Mouse (Mus musculus): ENCODE measurements at regions not wholly inside any gene's neighbourhood (a gene's known extent, or its start where the extent isn't known, plus 50 kb on each side); places are given as distances from the start of the nearest gene placed in this dataset.

DNA sequence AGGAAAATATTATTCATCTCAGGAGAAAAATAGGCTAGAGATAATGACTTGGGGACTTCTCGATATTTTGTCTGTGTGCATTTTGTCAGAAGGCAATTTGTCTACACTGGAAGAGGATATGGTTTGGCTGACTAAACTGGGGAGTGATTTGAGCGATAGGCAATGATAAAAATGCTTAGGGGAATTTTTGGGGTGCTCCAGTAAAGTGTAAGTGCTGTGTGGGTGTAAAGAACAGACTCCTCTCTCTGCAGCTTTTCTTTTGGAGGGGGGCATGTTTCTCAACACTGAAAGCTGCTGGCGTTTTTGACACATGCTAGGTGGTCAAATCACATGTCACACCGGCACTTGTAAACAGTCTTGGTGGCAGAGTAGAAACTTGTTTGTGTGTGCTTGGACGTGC, 171.4 kb downstream of the Kcnrg start:
- 80% methylated on average over 5 of the region's 5 CpGs for WGBS
- no peak for ATAC-seq
- H3K36me3 ChIP-seq (ENCODE audit: insufficient read depth), result no peaks in the 10 kb centered on the region
- H3K27me3 ChIP-seq (ENCODE audit: insufficient read depth, low read length), result no peaks in the 10 kb centered on the region
- no peaks in the 10 kb centered on the region for H3K9me3 ChIP-seq (ENCODE audit: low read length)
- no peak overlapping the region for H3K27ac ChIP-seq (ENCODE audit: low read depth, low read length)
- no peaks in the 10 kb centered on the region for H3K4me1 ChIP-seq (ENCODE audit: insufficient read depth)
- H3K9ac ChIP-seq, result no peak overlapping the region
- H3K4me2 ChIP-seq (ENCODE audit: low read depth), result no peak overlapping the region
- H3K4me3 ChIP-seq (ENCODE audit: low read depth, low read length), result no peak overlapping the region
- no peak for TF ChIP-seq CTCF (IDR thresholded peaks at IDR 0.05; ENCODE audit: low read depth)
- no peak for DNase-seq

DNA sequence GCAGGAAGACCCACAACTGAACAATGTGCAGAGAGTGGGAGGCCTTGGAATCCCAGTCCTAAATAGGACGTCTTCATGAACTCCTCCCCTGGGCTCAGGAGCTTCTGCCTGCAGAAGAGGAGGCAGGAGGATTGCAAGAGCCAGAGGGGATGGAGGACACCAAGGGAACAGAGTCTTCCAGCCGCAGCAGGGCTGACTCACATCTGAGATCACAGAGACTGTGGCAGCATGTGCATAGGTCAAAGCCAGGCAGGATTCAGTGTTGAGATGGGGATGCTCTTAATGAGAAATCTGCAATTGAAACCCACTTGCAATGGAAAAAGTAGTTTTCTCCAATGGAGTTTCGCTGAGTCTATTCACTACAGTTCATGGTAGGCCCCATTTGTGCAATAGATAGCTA, 175.9 kb downstream of the Kcnrg start:
- Histone ChIP-seq H3K36me3 (ENCODE audit: insufficient read depth) (no peaks in the 10 kb centered on the region), H3K4me2 (ENCODE audit: low read depth) (no peak overlapping the region), H3K9me3 (ENCODE audit: low read length) (no peaks in the 10 kb centered on the region), H3K4me1 (ENCODE audit: insufficient read depth) (no peaks in the 10 kb centered on the region), H3K27ac (ENCODE audit: low read depth, low read length) (no peak overlapping the region), H3K9ac (no peak overlapping the region), H3K27me3 (ENCODE audit: insufficient read depth, low read length) (no peaks in the 10 kb centered on the region), H3K4me3 (ENCODE audit: low read depth, low read length) (no peak overlapping the region)
- WGBS, result 90% methylated on average over 3 of the region's 3 CpGs
- DNase-seq (no peak), ATAC-seq (no peak)
- no peak for TF ChIP-seq CTCF (IDR thresholded peaks at IDR 0.05; ENCODE audit: low read depth)

DNA sequence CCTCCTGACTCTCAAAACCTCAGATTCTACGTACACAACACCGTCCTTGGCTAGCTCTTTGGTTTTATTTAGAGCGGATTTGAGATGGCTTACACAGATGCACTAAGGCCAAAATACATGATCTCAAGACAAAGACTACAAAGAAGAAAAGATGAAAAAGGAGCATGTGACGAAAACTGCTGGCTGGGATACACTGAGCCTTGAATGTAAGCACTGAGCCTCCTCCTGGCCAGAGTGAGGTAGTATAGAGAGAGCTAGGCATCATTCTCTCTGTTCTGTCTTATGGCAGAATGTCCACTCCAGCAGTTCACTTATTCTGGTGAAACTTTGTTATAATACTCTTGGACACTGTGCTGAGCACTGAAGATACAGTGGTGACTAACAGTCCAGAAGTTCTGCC, 177.4 kb downstream of the Kcnrg start:
- no peak for DNase-seq
- 77% methylated on average over 4 of the region's 4 CpGs for WGBS
- Histone ChIP-seq H3K4me2 (ENCODE audit: low read depth) (no peak overlapping the region), H3K27ac (ENCODE audit: low read depth, low read length) (no peak overlapping the region), H3K4me3 (ENCODE audit: low read depth, low read length) (no peak overlapping the region), H3K27me3 (ENCODE audit: insufficient read depth, low read length) (no peaks in the 10 kb centered on the region), H3K4me1 (ENCODE audit: insufficient read depth) (no peaks in the 10 kb centered on the region), H3K36me3 (ENCODE audit: insufficient read depth) (no peaks in the 10 kb centered on the region), H3K9ac (no peak overlapping the region), H3K9me3 (ENCODE audit: low read length) (no peaks in the 10 kb centered on the region)
- TF ChIP-seq CTCF (IDR thresholded peaks at IDR 0.05; ENCODE audit: low read depth), result no peak; the same call in 1 of the 2 replicates
- ATAC-seq, result no peak

DNA sequence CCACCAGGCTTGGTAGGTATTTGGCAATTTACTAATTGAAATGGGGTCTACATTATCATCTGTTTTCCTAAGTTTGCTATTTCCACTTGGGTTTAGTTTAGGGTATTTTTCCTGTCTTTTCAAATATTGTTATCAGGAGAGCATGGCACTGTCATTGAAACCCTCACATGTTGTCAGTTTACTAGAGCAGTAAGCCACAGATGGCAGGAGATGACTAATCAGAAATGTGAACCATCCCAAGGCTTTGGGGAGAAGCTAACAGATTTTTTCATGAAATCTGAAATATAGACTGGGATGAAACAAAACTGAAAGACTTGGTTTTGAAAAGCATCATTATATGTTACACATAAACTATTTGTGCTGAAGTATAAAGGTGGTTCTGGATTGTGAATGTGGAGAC, 178.8 kb downstream of the Kcnrg start:
- Histone ChIP-seq H3K9ac (no peak overlapping the region), H3K9me3 (ENCODE audit: low read length) (no peaks in the 10 kb centered on the region), H3K4me2 (ENCODE audit: low read depth) (no peak overlapping the region), H3K4me1 (ENCODE audit: insufficient read depth) (no peaks in the 10 kb centered on the region), H3K27me3 (ENCODE audit: insufficient read depth, low read length) (no peaks in the 10 kb centered on the region), H3K36me3 (ENCODE audit: insufficient read depth) (no peaks in the 10 kb centered on the region), H3K27ac (ENCODE audit: low read depth, low read length) (no peak overlapping the region), H3K4me3 (ENCODE audit: low read depth, low read length) (no peak overlapping the region)
- TF ChIP-seq CTCF (IDR thresholded peaks at IDR 0.05; ENCODE audit: low read depth), result no peak
- ATAC-seq (no peak), DNase-seq (no peak)

DNA sequence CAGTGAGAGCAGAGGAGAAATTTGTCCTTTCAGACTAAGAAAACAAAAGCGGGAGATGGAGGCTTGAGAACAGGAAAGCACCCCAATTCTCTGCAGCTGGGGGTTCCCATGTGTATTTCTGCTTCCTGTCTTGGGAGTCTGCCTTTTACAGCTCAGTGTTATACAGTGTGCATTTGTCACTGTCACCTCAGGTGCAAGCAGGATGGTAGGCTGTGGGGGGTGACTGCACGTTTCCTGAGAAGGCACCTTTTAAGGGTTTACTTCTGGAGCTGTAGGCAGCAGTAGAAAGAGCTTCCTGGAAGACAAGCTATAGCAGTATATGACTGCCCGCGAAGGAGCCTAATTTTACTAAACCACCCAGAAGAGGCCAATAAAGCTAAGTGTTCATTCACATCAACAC, 180.5 kb downstream of the Kcnrg start:
- Histone ChIP-seq H3K9ac (no peak overlapping the region), H3K9me3 (ENCODE audit: low read length) (no peaks in the 10 kb centered on the region), H3K4me1 (ENCODE audit: insufficient read depth) (no peaks in the 10 kb centered on the region), H3K27me3 (ENCODE audit: insufficient read depth, low read length) (no peaks in the 10 kb centered on the region), H3K4me3 (ENCODE audit: low read depth, low read length) (no peak overlapping the region), H3K36me3 (ENCODE audit: insufficient read depth) (no peaks in the 10 kb centered on the region), H3K27ac (ENCODE audit: low read depth, low read length) (no peak overlapping the region), H3K4me2 (ENCODE audit: low read depth) (no peak overlapping the region)
- no peak for TF ChIP-seq CTCF (IDR thresholded peaks at IDR 0.05; ENCODE audit: low read depth)
- ATAC-seq, result no peak
- 89% methylated on average over 4 of the region's 4 CpGs for WGBS
- DNase-seq, result no peak

DNA sequence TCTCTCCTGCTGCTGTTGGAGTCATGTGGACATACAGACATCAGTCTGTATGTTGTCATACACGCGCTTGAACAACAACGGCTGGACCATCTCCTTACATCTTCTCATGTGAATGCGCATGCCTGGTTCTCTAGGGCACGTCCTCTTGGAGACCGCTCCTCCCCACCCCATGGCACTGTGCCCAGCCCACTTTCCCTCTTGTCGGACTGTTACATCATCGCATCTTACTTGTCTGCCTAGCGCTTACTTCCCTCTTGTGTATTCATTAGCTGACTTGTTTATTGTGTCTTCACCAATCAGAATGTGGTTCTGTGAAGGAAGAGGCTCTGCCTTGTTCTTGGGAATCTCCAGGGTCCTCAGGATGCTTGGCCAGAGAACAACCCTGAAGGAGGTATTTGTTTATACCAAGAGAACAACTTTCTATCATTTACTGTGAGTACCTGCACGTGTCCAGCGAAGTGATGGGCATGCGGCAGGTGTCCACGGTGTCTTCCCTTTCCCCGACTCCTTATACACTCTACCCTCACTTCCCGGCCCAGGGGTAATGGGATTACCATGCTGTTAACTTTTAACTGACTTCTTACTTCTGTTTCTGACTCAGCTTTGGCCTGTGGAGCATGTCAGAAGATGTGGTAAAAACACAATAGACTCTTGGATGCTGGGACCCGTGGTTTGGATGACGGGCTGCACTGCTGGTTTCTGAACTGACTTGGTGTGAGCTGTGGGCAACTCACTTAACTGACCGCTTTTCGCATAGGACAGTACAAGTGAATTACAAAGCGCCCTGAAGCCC, 181.9 kb downstream of the Kcnrg start:
- WGBS, result 73% methylated on average over 20 of the region's 20 CpGs
- Histone ChIP-seq H3K27me3 (ENCODE audit: insufficient read depth, low read length) (no peaks in the 10 kb centered on the region), H3K4me2 (ENCODE audit: low read depth) (no peak overlapping the region), H3K27ac (ENCODE audit: low read depth, low read length) (no peak overlapping the region), H3K4me1 (ENCODE audit: insufficient read depth) (no peaks in the 10 kb centered on the region), H3K9ac (no peak overlapping the region), H3K36me3 (ENCODE audit: insufficient read depth) (no peaks in the 10 kb centered on the region), H3K9me3 (ENCODE audit: low read length) (0 out of 2 replicates have a peak, but pooled peaks cover 4% of the 10 kb centered on the region), H3K4me3 (ENCODE audit: low read depth, low read length) (no peak overlapping the region)
- DNase-seq, result no peak
- no peak for ATAC-seq
- TF ChIP-seq CTCF (IDR thresholded peaks at IDR 0.05; ENCODE audit: low read depth), result no peak

DNA sequence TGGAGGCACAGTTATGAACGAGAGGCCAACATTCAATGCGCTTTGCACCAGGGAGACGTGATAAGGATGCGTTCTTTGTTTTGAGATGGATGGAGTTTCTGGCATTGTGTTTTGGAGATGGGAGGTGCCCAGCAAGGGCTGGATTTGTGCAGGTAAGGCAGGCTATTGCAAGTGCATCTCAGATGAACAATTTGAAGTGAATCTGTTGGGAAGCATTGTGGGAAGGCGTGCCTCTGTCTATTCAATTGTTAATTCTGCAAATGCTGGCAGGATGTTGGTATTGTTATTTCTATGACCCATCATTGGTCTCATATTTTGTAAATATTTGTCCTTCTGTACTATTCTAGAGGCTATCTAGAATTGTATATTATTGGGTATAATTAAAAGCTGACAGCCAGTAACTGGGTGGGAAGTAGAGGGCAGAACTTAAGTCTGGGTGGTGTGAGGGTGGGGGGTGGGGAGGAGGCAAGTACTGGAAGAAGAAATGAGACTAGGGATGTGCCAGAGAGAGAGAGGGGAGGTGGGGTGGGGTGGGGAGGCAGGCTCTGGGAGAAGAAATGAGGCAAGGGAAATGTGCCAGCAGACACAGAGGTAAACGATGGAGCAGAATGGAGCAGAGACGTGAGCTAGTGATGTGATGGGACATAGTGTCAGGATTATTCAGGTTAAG, 188.9 kb downstream of the Kcnrg start:
- DNase-seq (no peak), ATAC-seq (no peak)
- Histone ChIP-seq H3K9me3 (ENCODE audit: low read length) (0 out of 2 replicates have a peak, but pooled peaks cover 4% of the 10 kb centered on the region), H3K4me3 (ENCODE audit: low read depth, low read length) (no peak overlapping the region), H3K4me2 (ENCODE audit: low read depth) (no peak overlapping the region), H3K9ac (no peak overlapping the region), H3K36me3 (ENCODE audit: insufficient read depth) (no peaks in the 10 kb centered on the region), H3K4me1 (ENCODE audit: insufficient read depth) (no peaks in the 10 kb centered on the region), H3K27ac (ENCODE audit: low read depth, low read length) (no peak overlapping the region), H3K27me3 (ENCODE audit: insufficient read depth, low read length) (no peaks in the 10 kb centered on the region)
- no peak for TF ChIP-seq CTCF (IDR thresholded peaks at IDR 0.05; ENCODE audit: low read depth)
- WGBS, result 85% methylated on average over 7 of the region's 7 CpGs

Data from forebrain, postnatal 0 days (tissue).